Mouse (Mus musculus): Measurements from ENCODE around the gene Lpp.

DNA sequence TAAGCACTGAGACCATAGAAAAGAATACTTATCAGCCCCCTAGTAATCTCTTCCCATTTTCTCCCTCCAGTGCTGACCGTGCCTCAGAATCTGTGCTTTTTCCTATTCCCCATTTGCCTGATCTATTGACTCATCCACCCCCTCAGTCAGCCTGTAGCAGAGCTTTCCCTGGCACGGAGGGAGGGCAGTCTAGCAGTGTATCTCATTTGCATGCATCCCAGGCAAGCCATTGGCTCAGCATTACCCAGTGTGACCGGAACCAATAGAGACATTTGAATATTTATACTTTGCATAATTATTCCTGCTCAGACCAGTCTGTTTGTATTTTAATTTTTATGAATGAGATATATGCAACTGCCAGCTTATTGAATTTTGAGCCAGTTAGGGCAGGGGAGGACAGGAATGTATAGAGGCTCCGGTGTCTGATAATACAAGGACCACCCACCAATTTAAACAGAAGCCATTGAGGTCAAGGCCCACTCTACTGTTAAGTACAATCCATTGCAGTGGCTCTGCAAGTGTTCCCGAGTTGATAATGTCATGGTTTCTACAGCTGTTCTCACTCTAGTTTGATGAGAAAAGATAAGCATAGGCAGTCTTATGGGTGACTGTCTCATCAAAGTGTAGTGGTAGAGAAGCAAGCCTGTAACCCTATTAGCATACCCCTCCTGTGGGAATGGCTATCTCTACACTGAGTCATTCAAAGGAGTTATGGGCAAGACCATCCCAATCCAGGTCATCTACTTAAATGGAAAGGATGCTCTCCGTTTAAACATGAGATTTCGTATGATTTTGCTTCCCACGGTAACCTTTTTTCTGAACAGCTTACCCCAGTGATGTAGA is 385.3 kb downstream of the Lpp start:
- no peak for TF ChIP-seq CTCF (IDR thresholded peaks at IDR 0.05; ENCODE audit: borderline replicate concordance, control insufficient read depth, extremely low read depth, insufficient read depth, low read length, poor library complexity)
- TF ChIP-seq POLR2A (IDR thresholded peaks at IDR 0.05; ENCODE audit: control insufficient read depth, extremely low read depth, insufficient read depth, low read length, poor library complexity): no peak

Data from thymus, adult 2 months (tissue).